Mouse (Mus musculus) heart, embryonic 15.5 days (tissue): ENCODE measurements around the gene Pea15a. TPM values are rescaled to one million over a fixed set of nuclear protein-coding genes. Genes with fewer than 3 reads are reported as not detected.

Experiments
- ATAC-seq: fragments of 200-750 bp; cut with Nextera tagmentation; replicated peaks from 2 replicates; pipeline ENCODE4 v1.8.0; 2017; ENCODE audit warnings: low read depth, moderate TSS enrichment; ENCODE audit not compliant: insufficient number of reproducible peaks, insufficient read depth, low FRiP score
- H3K27ac ChIP-seq: fragments of 300-500 bp; sonication (generic); 2 replicates; pipeline ENCODE4 v1.5.1; 2015; ENCODE audit warnings: mild to moderate bottlenecking, inconsistent platforms
- H3K27me3 ChIP-seq: fragments of 300-500 bp; sonication (generic); 2 replicates; pipeline ENCODE4 v1.6.1; 2015; ENCODE audit warnings: inconsistent platforms
- H3K36me3 ChIP-seq: fragments of 300-500 bp; sonication (generic); 2 replicates; pipeline ENCODE4 v1.6.1; 2015; ENCODE audit warnings: mild to moderate bottlenecking, inconsistent platforms
- H3K4me1 ChIP-seq: fragments of 300-500 bp; sonication (generic); replicated peaks from 2 replicates; pipeline ENCODE4 v1.6.1; 2015; ENCODE audit warnings: inconsistent platforms
- H3K4me2 ChIP-seq: fragments of 300-500 bp; sonication (generic); 2 replicates; pipeline ENCODE4 v1.6.1; 2015; ENCODE audit warnings: inconsistent platforms, mild to moderate bottlenecking, moderate library complexity
- H3K4me3 ChIP-seq: fragments of 300-500 bp; sonication (generic); 2 replicates; pipeline ENCODE4 v1.5.1; 2015; ENCODE audit warnings: mild to moderate bottlenecking, inconsistent platforms
- H3K9ac ChIP-seq: fragments of 300-500 bp; sonication (generic); 2 replicates; pipeline ENCODE4 v1.6.1; 2015; ENCODE audit warnings: mild to moderate bottlenecking, inconsistent platforms
- H3K9me3 ChIP-seq: fragments of 300-500 bp; sonication (generic); replicated peaks from 2 replicates; pipeline ENCODE4 v1.6.1; 2016; ENCODE audit warnings: inconsistent platforms
- WGBS: fragments of 180-500 bp; shearing (Covaris S2); methylation state at CpG from one replicate; pipeline ENCODE4 v1.1.7; 2015; ENCODE audit warnings: mixed read lengths; 5-methylcytosine and 5-hydroxymethylcytosine counted together
- polyA plus RNA-seq: library from polyadenylated mRNA; unstranded; fragments of >200 nt; fragmentation: Nextera tagmentation; extraction: Ambion mirVana; gene quantifications from 2 replicates; pipeline ENCODE4 v1.2.1, GENCODE M21; 2015

The Pea15a gene
- polyA plus RNA-seq, 1 experiment from 2014 or later, result 165 TPM

- 68% methylated on average over 8 of the region's 8 CpGs for WGBS
- Histone ChIP-seq H3K4me2 (no peak overlapping the region), H3K9me3 (no peaks in the 10 kb centered on the region), H3K27ac (peak overlapping the region; percentile 18; the same call in 1 of the 2 replicates), H3K9ac (no peak overlapping the region), H3K36me3 (peaks cover 76% of the 10 kb centered on the region), H3K4me3 (no peak overlapping the region), H3K4me1 (peaks cover 10% of the 10 kb centered on the region), H3K27me3 (no peaks in the 10 kb centered on the region)
- ATAC-seq, result no peak
Observed at GRCm38 (mm10) chr1:172194435-172194834, 12.2 kb downstream of the Pea15a start.

- Histone ChIP-seq H3K4me2 (no peak overlapping the region), H3K9me3 (no peaks in the 10 kb centered on the region), H3K4me3 (no peak overlapping the region), H3K27me3 (no peaks in the 10 kb centered on the region), H3K36me3 (peaks cover 75% of the 10 kb centered on the region), H3K4me1 (peaks cover 10% of the 10 kb centered on the region), H3K9ac (no peak overlapping the region), H3K27ac (no peak overlapping the region)
- 93% methylated on average over 3 of the region's 3 CpGs for WGBS
- no peak for ATAC-seq
Observed at GRCm38 (mm10) chr1:172192217-172192616, 14.4 kb downstream of the Pea15a start.

- Histone ChIP-seq H3K27ac (no peak overlapping the region), H3K4me2 (no peak overlapping the region), H3K4me3 (no peak overlapping the region), H3K9ac (no peak overlapping the region), H3K9me3 (no peaks in the 10 kb centered on the region), H3K36me3 (peaks cover 75% of the 10 kb centered on the region), H3K27me3 (no peaks in the 10 kb centered on the region), H3K4me1 (peaks cover 10% of the 10 kb centered on the region)
- no peak for ATAC-seq
- WGBS, result 86% methylated on average over 2 of the region's 2 CpGs
Observed at GRCm38 (mm10) chr1:172191578-172191977, 15.0 kb downstream of the Pea15a start.

DNA sequence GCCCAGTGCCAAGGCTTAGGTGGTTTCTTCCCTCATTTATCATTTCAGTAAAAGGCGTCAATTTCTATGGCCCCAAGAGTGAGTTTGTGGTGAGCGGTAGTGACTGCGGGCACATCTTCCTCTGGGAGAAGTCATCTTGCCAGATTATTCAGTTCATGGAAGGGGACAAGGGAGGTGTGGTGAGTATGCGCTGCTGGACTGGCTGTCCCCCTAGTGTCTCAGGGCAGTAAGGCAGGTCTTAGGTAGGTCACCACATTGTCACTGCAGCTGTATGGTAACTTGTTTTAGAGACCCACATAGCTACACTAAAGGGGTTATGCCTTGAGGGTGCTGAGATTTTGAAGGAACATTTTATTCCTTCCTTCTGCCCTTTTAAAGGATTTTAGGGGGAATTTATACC, 17.7 kb downstream of the Pea15a start:
- Histone ChIP-seq H3K4me1 (no peaks in the 10 kb centered on the region), H3K27me3 (no peaks in the 10 kb centered on the region), H3K4me3 (no peak overlapping the region), H3K4me2 (no peak overlapping the region), H3K36me3 (peaks cover 63% of the 10 kb centered on the region), H3K9ac (no peak overlapping the region), H3K27ac (no peak overlapping the region), H3K9me3 (no peaks in the 10 kb centered on the region)
- WGBS, result 68% methylated on average over 4 of the region's 4 CpGs
- no peak for ATAC-seq

GRCm38 (mm10) chr1:172186401-172187289, 20.0 kb downstream of the Pea15a start:
- Histone ChIP-seq H3K4me1 (no peaks in the 10 kb centered on the region), H3K27me3 (no peaks in the 10 kb centered on the region), H3K4me2 (no peak overlapping the region), H3K4me3 (no peak overlapping the region), H3K9ac (no peak overlapping the region), H3K36me3 (peaks cover 61% of the 10 kb centered on the region), H3K9me3 (no peaks in the 10 kb centered on the region), H3K27ac (no peak overlapping the region)
- no peak; the same call in 1 of the 2 replicates for ATAC-seq
- WGBS, result 93% methylated on average over 10 of the region's 10 CpGs

DNA sequence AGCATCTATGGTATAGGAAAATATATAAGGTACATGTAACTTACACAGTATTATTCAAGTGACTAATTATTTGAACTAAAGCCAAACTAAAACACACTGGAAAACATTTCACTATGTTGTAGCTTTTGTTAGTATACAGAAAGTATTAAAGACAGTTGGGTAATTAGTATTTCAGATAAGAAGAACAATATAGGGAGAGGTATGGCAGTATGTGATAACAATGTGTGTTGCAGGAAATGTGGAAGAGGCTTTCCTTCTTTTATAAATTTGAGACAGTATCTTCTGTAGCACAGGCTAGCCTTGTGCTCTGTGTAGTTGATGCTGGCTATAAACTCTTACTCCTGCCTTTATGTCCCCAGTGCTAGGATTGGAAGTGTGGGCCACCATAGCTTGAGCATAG, 22.7 kb downstream of the Pea15a start:
- Histone ChIP-seq H3K4me2 (no peak overlapping the region), H3K27ac (no peak overlapping the region), H3K4me3 (no peak overlapping the region), H3K9me3 (no peaks in the 10 kb centered on the region), H3K4me1 (no peaks in the 10 kb centered on the region; the same call in 1 of the 2 replicates), H3K27me3 (no peaks in the 10 kb centered on the region), H3K36me3 (peaks cover 69% of the 10 kb centered on the region), H3K9ac (no peak overlapping the region)
- no peak for ATAC-seq

GRCm38 (mm10) chr1:172183056-172183455, 23.5 kb downstream of the Pea15a start:
- no peaks in the 10 kb centered on the region; the same call in 1 of the 2 replicates for H3K4me1 ChIP-seq
- no peak for ATAC-seq
- WGBS, result 90% methylated on average over 6 of the region's 6 CpGs
- no peak overlapping the region for H3K4me3 ChIP-seq
- H3K36me3 ChIP-seq, result peaks cover 68% of the 10 kb centered on the region
- H3K27ac ChIP-seq, result no peak overlapping the region
- H3K9ac ChIP-seq, result no peak overlapping the region
- H3K9me3 ChIP-seq, result no peaks in the 10 kb centered on the region
- no peak overlapping the region for H3K4me2 ChIP-seq
- H3K27me3 ChIP-seq, result no peaks in the 10 kb centered on the region

- H3K4me2 ChIP-seq, result no peak overlapping the region
- 91% methylated on average over 3 of the region's 3 CpGs for WGBS
- peaks cover 60% of the 10 kb centered on the region for H3K36me3 ChIP-seq
- ATAC-seq, result no peak
- H3K9ac ChIP-seq, result no peak overlapping the region
- no peaks in the 10 kb centered on the region; the same call in 1 of the 2 replicates for H3K4me1 ChIP-seq
- no peak overlapping the region for H3K27ac ChIP-seq
- H3K4me3 ChIP-seq, result no peak overlapping the region
- H3K9me3 ChIP-seq, result no peaks in the 10 kb centered on the region
- no peaks in the 10 kb centered on the region for H3K27me3 ChIP-seq
Observed at GRCm38 (mm10) chr1:172181777-172182176, 24.8 kb downstream of the Pea15a start.

DNA sequence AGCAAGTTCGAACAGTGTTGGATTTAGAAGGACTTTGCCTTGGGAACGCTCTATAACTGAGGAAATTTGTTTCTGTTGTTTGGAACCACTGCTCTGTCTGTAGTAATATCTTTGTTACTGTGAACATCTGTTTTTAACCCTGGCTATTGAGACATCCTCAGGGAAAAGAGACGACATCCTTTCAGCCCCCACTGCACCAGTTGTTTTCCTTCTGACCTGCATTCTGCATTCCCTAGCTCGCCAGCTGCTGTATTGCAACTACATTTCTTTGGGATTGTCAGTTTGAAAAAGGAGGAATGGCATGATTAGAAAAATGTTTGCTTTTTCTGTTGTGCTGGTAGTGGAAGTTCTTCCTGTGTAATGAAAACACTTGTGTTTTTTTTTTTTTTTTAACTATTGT, 25.7 kb downstream of the Pea15a start:
- Histone ChIP-seq H3K9ac (no peak overlapping the region), H3K36me3 (peaks cover 61% of the 10 kb centered on the region)
- WGBS, result 64% methylated on average over 4 of the region's 4 CpGs

GRCm38 (mm10) chr1:172179102-172179501, 27.5 kb downstream of the Pea15a start:
- 54% methylated on average over 7 of the region's 7 CpGs for WGBS
- no peak for ATAC-seq

More for the DNA sequence above, 25.7 kb downstream of the Pea15a start:
- Histone ChIP-seq H3K4me3 (no peak overlapping the region), H3K4me2 (no peak overlapping the region), H3K4me1 (no peaks in the 10 kb centered on the region; the same call in 1 of the 2 replicates), H3K27me3 (no peaks in the 10 kb centered on the region), H3K27ac (no peak overlapping the region), H3K9me3 (no peaks in the 10 kb centered on the region)
- ATAC-seq, result no peak

DNA sequence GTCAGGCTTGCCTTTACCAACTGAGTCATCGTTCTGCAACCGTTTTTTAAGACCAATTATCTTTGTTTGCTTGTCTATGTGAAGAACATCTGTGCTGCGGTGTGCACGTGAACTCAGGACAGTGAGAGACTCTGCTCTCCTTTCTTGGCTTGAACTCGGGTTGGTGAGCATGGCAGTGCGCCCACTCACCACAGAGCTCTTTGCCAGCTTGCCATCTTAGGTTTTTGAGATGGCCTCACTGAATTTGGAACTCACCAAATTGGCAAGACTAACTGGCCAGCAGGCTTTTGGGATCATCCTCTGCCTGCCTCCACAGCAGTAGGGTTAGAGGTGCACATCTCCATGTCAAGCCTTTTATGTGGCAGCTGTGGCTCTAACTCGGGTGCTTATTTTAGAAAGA, 28.8 kb downstream of the Pea15a start:
- WGBS, result 89% methylated on average over 7 of the region's 7 CpGs
- Histone ChIP-seq H3K9ac (no peak overlapping the region), H3K27me3 (no peaks in the 10 kb centered on the region), H3K27ac (no peak overlapping the region), H3K4me2 (no peak overlapping the region), H3K4me1 (peaks cover 7% of the 10 kb centered on the region; the same call in 1 of the 2 replicates), H3K9me3 (no peaks in the 10 kb centered on the region), H3K4me3 (no peak overlapping the region), H3K36me3 (peaks cover 73% of the 10 kb centered on the region)
- no peak for ATAC-seq

More at GRCm38 (mm10) chr1:172179102-172179501, 27.5 kb downstream of the Pea15a start:
- no peak overlapping the region for H3K4me2 ChIP-seq
- H3K4me1 ChIP-seq, result peaks cover 4% of the 10 kb centered on the region; the same call in 1 of the 2 replicates
- no peaks in the 10 kb centered on the region for H3K27me3 ChIP-seq
- H3K36me3 ChIP-seq, result peaks cover 66% of the 10 kb centered on the region
- no peak overlapping the region for H3K27ac ChIP-seq
- H3K4me3 ChIP-seq, result no peak overlapping the region
- H3K9me3 ChIP-seq, result no peaks in the 10 kb centered on the region
- H3K9ac ChIP-seq, result no peak overlapping the region

GRCm38 (mm10) chr1:172173181-172173580, 33.4 kb downstream of the Pea15a start:
- Histone ChIP-seq H3K4me3 (no peak overlapping the region), H3K4me1 (peaks cover 7% of the 10 kb centered on the region; the same call in 1 of the 2 replicates), H3K9ac (no peak overlapping the region), H3K4me2 (no peak overlapping the region), H3K9me3 (no peaks in the 10 kb centered on the region), H3K36me3 (peaks cover 73% of the 10 kb centered on the region), H3K27ac (no peak overlapping the region), H3K27me3 (no peaks in the 10 kb centered on the region)
- whole genome bisulfite sequencing, result 79% methylated on average over 5 of the region's 5 CpGs
- ATAC-seq, result no peak
